Mouse (Mus musculus) cerebellum, adult 8-10 months (tissue): ENCODE measurements around the gene Isoc2a.
"Not testable (repeated sequence)": the region's sequence is repeated elsewhere in the genome, so short reads cannot be mapped to it uniquely, and the experiment has no call there.

Experiments used
- DNase-seq: peaks from one replicate; pipeline ENCODE4 v3.0.0; 2022

The Isoc2a gene

GRCm38 (mm10) chr7:4865579-4866493, 11.1 kb upstream of the Isoc2a start:
- peak; percentile 97 for DNase-seq

DNA sequence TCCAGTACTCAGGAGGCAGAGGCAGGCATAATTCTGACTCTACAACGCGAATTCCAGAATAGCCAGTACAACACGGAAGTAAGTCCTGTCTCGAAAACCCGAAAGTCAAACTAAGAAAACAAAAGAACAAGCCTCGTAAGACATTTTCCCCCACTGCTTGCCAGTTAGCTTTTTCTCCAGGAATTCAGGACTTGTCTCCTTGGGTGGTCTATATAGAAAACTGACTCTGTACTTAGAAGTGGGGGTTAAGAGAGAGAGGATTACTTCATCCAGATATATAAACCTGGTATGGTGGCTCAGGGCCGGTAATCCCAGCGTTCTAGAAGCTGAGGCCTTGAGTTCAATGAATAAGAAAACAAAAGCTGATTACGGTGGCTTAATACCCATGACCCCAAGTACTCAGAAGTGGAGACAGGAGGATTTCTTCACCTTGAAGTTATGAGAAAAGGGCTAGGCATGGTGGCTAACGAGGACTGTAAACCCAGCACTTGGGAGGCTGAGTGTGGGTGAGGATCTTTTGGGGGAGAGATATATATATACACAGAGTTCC, 10.2 kb upstream of the Isoc2a start:
- DNase-seq = no peak

DNA sequence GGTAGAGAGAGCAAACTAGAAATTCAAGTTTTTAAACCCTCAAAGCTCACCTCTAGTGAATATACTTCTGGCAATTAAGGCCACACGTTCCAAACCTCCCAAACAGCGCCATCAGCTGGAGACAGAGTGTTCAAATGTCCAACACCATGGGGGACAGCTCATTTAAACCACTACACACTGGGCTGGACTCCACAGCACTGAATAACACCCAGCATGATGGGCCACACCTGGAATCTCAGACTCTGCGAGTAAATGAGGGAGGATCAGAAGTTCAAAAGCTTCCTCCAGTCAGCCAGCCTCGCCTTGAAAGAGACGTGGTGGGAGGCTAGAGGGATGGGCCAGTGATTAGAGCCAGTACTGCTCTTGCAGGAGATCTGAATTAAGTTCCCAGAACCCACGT, 6.8 kb upstream of the Isoc2a start, which contains the start of gene Isoc2b:
Isoc2b (minus strand) TSS at position 126 of the 400 bp plus-strand sequence.
- no peak for DNase-seq

DNA sequence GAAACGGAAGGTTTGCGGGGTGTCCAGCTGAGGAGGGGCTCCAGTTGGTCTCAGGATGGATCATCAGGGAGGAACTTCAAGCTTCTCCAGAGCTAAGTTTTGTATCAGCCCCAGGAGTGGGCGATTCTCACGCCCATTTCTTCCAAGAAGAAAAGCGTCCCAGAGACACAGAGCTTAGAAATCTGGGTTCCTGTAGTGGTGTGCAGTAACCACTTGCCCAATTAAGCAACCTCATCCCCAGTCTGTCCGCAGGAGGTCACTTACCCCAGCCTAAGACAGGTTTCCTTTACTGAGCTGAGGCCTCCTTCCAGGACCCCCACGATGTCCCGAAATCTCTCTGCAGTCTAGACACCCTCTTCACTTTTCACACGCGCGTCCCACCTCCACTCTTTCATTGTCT, 273 bp downstream of the Isoc2a start:
- DNase-seq = no peak

DNA sequence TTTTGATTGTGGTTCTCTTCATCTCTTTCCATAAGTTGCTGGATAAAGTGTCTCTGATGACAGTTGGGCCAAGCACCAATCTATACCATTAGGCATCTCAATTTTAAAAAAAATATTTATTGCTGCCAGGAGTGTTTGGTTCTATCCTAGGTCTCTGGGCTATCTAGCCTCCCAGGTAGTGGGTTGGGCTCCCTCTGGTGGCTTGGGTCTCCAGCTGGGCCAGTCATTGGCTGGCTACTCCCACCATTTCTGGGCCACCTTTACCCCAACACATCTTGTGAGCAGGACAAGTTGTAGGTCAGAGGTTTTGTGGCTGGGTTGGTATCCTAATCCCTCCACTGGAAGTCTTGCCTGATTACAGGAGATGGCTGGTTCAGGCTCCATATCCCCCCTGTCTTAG, 1.2 kb downstream of the Isoc2a start:
- no peak for DNase-seq

- not testable (repeated sequence) for DNase-seq
Observed at GRCm38 (mm10) chr7:4879036-4879435, 2.1 kb downstream of the Isoc2a start.

- DNase-seq = no peak
Observed at GRCm38 (mm10) chr7:4886680-4887079, 9.7 kb downstream of the Isoc2a start.

DNA sequence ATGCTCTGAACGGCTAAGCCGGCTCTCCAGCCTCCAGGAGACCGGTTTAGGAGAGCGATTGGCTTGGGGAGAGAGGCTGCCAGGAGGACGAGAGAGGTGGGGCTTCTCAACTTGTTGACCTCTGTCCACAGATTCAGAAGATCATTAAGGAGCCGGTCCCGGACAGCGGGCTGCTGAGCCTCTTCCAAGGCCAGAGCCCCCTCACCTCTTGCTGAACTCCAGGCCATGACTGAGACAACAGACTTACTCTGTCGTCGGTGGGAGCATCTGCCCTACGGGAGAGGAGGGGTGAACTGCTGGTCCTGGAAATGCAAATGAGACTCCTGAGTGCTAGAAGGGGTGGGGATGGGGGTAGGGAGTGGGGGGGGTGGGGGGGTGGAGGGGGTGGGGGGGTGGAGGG, 18.2 kb downstream of the Isoc2a start:
- no peak for DNase-seq

- no peak for DNase-seq
Observed at GRCm38 (mm10) chr7:4898851-4899648, 22.1 kb downstream of the Isoc2a start.

DNA sequence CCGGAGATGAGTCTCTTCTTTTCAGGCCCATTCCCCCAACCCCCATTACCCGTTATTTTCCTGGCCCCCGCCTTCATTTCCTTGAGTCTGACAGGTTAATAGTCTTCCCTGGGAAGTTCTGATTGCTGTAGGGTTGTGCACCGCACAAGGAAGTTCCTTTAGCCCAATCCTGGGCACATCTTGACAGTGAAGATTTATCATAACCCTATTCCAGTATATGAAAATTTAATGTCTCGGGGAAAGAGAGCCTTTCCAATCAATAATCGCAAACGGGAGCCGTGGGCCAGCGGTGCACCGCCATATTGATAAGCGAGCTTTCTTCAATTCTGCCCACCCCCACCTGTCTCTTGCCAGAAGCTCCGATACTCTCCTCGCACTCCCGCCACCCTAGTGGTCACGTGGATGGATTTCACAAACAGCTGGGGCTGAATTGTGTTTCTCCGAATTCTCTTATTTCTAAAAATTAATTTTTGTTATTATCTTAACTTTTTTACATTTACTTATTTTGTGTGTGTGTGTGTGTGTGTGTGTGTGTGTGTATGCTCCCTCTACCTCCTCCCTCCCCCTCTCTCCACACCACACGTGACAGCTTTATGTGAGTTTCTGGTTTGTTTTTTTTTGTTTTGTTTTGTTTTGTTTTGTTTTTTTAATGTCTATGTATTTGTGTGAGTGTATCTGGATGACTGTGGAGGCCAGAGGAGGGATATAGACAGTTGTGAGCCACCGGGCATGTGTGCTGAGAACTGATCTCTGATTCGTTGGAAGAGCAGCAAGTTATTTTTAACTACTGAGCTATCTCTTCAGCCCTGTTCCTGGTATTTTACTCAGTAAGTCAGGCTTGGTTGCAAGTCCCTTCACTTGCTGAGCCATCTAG, 22.9 kb downstream of the Isoc2a start:
- no peak for DNase-seq

DNA sequence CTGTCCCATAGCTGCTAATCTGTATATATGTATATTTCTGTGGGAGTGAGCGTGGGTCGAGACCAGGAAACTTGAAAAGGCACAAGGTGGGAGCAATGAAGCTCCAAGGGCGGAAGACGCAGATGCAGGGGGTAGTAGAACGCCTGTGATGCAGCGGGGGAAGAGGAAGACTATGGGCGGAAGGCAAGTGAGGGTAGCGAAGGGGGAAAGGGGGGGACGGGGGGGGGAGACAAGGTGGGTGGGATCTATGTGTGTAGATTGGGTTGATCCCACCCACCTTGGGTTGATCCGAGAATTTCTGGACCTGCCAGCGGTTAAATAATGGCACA, 23.5 kb downstream of the Isoc2a start:
- no peak for DNase-seq

GRCm38 (mm10) chr7:4901171-4901570, 24.2 kb downstream of the Isoc2a start:
- DNase-seq = no peak

DNA sequence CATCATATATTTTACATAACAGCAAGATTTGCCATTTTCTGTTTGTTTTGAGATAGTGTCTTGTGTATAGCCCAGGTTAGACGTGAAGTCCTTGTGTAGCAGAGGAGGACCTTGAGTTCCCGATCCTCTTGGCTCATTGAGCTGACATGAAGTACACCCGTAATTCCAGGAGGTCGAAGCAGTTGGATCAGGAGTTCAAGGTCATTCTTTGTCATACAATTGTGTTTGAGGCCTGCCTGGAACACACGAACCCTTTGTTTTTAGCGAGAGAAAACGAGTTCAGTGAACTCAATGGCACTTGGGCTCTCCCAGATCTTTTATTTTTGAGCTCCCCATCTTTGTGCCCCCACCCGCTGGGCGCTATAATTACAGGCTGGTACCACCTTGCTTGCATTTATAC, 25.5 kb downstream of the Isoc2a start:
- DNase-seq = no peak

DNA sequence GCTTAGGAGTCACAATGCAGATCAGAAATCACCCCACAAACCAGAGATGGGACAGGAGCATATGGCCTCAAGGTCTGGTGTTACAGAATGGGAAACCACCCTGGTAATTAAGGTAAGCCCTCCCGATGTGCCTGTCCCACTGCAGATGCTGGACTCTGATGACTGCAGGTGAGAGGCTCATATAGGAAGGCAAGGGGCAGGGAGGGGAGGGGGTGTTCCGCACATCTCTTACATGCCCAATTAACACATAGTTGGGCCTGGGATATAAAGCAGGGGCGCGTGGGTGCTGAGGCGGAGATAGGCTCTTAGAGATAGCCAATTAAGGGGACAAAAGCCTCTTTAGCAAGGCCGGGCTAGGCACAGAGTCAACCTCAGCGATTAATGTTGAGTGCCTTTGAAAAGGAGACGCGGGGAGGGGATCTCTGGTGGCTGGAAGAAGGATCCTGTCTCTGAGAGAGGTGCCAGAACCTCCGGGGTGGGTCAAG, 29.6 kb downstream of the Isoc2a start, which contains the start of gene Gm36210:
Gm36210 (minus strand) TSS at position 51 of the 485 bp plus-strand sequence.
- DNase-seq = no peak

GRCm38 (mm10) chr7:4911561-4911960, 34.6 kb downstream of the Isoc2a start:
- peak; percentile 49 for DNase-seq

GRCm38 (mm10) chr7:4912248-4912647, 35.3 kb downstream of the Isoc2a start:
- DNase-seq = no peak

DNA sequence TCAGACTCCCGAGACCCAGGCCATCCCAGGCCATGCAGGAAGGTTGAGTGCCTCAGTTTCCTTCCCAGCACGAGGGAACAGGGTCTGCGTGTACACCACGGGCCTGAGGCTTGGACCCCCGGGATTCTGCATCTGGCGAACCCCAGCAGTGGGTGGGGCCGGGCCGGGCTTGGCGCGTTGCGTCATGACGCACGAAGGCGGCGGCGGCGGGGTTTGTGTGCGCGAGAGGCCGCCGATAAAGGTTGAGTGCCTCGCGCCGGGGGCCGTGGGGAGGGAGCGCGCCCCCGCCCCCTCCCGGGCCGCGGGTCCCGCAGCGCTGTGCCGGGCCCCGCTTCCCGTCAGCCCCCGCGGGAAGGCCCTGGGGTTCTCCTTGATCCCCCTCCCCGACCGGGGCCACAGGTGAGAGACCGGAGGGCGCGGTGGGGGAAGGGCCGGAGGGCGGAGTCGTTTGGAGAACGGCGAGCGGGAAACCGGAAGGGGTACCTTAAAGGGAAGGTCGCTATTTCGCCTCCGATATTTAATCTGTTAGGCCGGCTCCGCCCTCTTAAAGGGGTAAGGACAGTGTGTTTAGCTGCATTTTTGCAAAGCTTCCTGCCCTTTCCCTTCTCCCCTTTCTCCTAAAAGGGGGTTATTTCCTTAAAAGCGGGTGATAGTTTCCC, 38.2 kb downstream of the Isoc2a start, which contains the start of gene Zfp628:
Zfp628 (plus strand) TSS at position 211 of the 659 bp plus-strand sequence.
- DNase-seq = peak; percentile 97

GRCm38 (mm10) chr7:4915669-4916416, 38.9 kb downstream of the Isoc2a start:
- DNase-seq = peak; percentile 58

DNA sequence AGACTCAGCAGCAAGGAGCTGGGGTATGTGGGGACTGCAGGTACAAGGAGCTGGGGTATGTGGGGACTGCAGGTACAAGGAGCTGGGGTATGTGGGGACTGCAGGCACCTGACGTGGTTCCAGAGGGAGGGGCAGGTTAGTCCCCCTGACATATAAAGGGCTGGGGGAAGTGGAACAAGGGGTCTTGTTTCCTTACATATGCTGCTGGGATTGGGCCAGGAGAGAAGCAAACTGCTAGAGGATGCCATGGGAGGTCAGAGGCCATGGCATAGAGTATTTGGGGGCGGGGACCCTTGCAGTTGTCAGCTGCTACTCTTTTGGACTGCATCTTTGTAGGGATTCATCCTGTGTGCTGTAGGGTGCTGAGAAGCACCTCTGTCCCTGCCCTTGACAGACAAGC, 40.5 kb downstream of the Isoc2a start:
- DNase-seq = no peak

- DNase-seq = no peak
Observed at GRCm38 (mm10) chr7:4918681-4919080, 41.7 kb downstream of the Isoc2a start.

DNA sequence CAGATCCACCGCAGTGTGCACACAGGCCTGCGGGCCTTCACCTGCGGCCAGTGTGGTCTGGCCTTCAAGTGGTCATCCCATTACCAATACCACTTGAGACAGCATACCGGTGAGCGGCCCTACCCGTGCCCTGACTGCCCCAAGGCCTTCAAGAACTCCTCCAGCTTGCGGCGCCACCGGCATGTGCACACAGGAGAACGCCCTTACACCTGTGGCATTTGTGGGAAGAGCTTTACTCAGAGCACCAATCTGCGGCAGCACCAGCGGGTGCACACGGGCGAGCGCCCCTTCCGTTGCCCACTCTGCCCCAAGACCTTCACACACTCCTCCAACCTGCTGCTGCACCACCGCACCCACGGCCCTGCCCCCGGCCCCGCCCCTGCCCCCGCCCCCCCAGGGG, 42.1 kb downstream of the Isoc2a start:
- DNase-seq = no peak
